Mouse (Mus musculus): ENCODE measurements around the gene Zmym2. TPM values are rescaled to one million over a fixed set of nuclear protein-coding genes. Genes with fewer than 3 reads are reported as not detected.
"Not testable (repeated sequence)": the region's sequence is repeated elsewhere in the genome, so short reads cannot be mapped to it uniquely, and the experiment has no call there.

Zmym2 gene
- polyA plus RNA-seq (2015; fragmentation: Nextera tagmentation; extraction: Ambion mirVana), result 4.3 and 4.5 TPM in 2 replicates

GRCm38 (mm10) chr14:56886594-56887513 lies at the start of gene Zmym2:
Gene Zmym2 (plus strand): TSS chr14:56886653.
- under 1% methylated on average over 23 of the region's 87 CpGs for WGBS (ENCODE audit: insufficient replicate concordance)
- Histone ChIP-seq H3K27ac (ENCODE audit: low read depth) (peak within 1 kb of the TSS; percentile 99), H3K4me3 (ENCODE audit: low read depth, low read length) (peak within 1 kb of the TSS; percentile 88), H3K9ac (replicated peaks) (peak within 1 kb of the TSS; percentile 97), H3K4me2 (ENCODE audit: low read depth, low read length) (peak within 1 kb of the TSS; percentile 89)
- peak; percentile 75 for TF ChIP-seq CTCF (IDR thresholded peaks at IDR 0.05; ENCODE audit: low read depth)
- not testable (repeated sequence) for H3K9me3 ChIP-seq (ENCODE audit: low read length); H3K4me1 ChIP-seq (ENCODE audit: insufficient read depth); H3K27me3 ChIP-seq (ENCODE audit: insufficient read depth, low read length); H3K36me3 ChIP-seq (replicated peaks; ENCODE audit: insufficient read depth, low read length)
- DNase-seq (peak; percentile 84), ATAC-seq (peak; percentile 72)

GRCm38 (mm10) chr14:56844033-56844432 lies 42.4 kb upstream of the Zmym2 start:
- Histone ChIP-seq H3K4me2 (ENCODE audit: low read depth, low read length) (no peak overlapping the region), H3K4me1 (ENCODE audit: insufficient read depth) (no peaks in the 10 kb centered on the region), H3K9me3 (ENCODE audit: low read length) (no peaks in the 10 kb centered on the region), H3K27ac (ENCODE audit: low read depth) (no peak overlapping the region), H3K4me3 (ENCODE audit: low read depth, low read length) (no peak overlapping the region), H3K27me3 (ENCODE audit: insufficient read depth, low read length) (no peaks in the 10 kb centered on the region), H3K9ac (replicated peaks) (no peak overlapping the region), H3K36me3 (replicated peaks; ENCODE audit: insufficient read depth, low read length) (no peaks in the 10 kb centered on the region)
- ATAC-seq (no peak), DNase-seq (no peak)
- 59% methylated on average over 4 of the region's 4 CpGs for WGBS (ENCODE audit: insufficient replicate concordance)
- TF ChIP-seq EP300 (IDR thresholded peaks at IDR 0.05; ENCODE audit: low read depth), result no peak
- TF ChIP-seq CTCF (IDR thresholded peaks at IDR 0.05; ENCODE audit: low read depth), result no peak

- no peak for TF ChIP-seq CTCF (IDR thresholded peaks at IDR 0.05; ENCODE audit: low read depth)
- no peak for TF ChIP-seq EP300 (IDR thresholded peaks at IDR 0.05; ENCODE audit: low read depth)
- DNase-seq, result no peak
- no peak overlapping the region for H3K27ac ChIP-seq (ENCODE audit: low read depth)
- H3K27me3 ChIP-seq (ENCODE audit: insufficient read depth, low read length), result no peaks in the 10 kb centered on the region
- no peak overlapping the region for H3K9ac ChIP-seq (replicated peaks)
- no peaks in the 10 kb centered on the region for H3K4me1 ChIP-seq (ENCODE audit: insufficient read depth)
- no peak overlapping the region for H3K4me2 ChIP-seq (ENCODE audit: low read depth, low read length)
- no peak for ATAC-seq
- no peaks in the 10 kb centered on the region for H3K9me3 ChIP-seq (ENCODE audit: low read length)
- no peaks in the 10 kb centered on the region for H3K36me3 ChIP-seq (replicated peaks; ENCODE audit: insufficient read depth, low read length)
- WGBS (ENCODE audit: insufficient replicate concordance), result 54% methylated on average over 2 of the region's 2 CpGs
- H3K4me3 ChIP-seq (ENCODE audit: low read depth, low read length), result no peak overlapping the region
These were observed 41.9 kb upstream of the Zmym2 start for GRCm38 (mm10) chr14:56844507-56844906.

GRCm38 (mm10) chr14:56848322-56848721 lies 38.1 kb upstream of the Zmym2 start:
- H3K36me3 ChIP-seq (replicated peaks; ENCODE audit: insufficient read depth, low read length), result no peaks in the 10 kb centered on the region
- no peaks in the 10 kb centered on the region for H3K27me3 ChIP-seq (ENCODE audit: insufficient read depth, low read length)
- no peaks in the 10 kb centered on the region for H3K4me1 ChIP-seq (ENCODE audit: insufficient read depth)
- no peak overlapping the region for H3K4me2 ChIP-seq (ENCODE audit: low read depth, low read length)
- 51% methylated on average over 2 of the region's 2 CpGs for WGBS (ENCODE audit: insufficient replicate concordance)
- peaks cover 5% of the 10 kb centered on the region; the same call in 1 of the 2 replicates for H3K9me3 ChIP-seq (ENCODE audit: low read length)
- TF ChIP-seq EP300 (IDR thresholded peaks at IDR 0.05; ENCODE audit: low read depth) (no peak), CTCF (IDR thresholded peaks at IDR 0.05; ENCODE audit: low read depth) (no peak)
- DNase-seq (no peak), ATAC-seq (no peak)
- no peak overlapping the region for H3K27ac ChIP-seq (ENCODE audit: low read depth)
- no peak overlapping the region for H3K9ac ChIP-seq (replicated peaks)
- no peak overlapping the region for H3K4me3 ChIP-seq (ENCODE audit: low read depth, low read length)

GRCm38 (mm10) chr14:56849681-56850080 lies 36.8 kb upstream of the Zmym2 start:
- WGBS (ENCODE audit: insufficient replicate concordance), result 48% methylated on average over 2 of the region's 2 CpGs
- H3K4me3 ChIP-seq (ENCODE audit: low read depth, low read length), result no peak overlapping the region
- no peak overlapping the region for H3K9ac ChIP-seq (replicated peaks)
- no peaks in the 10 kb centered on the region for H3K36me3 ChIP-seq (replicated peaks; ENCODE audit: insufficient read depth, low read length)
- DNase-seq (no peak), ATAC-seq (no peak)
- TF ChIP-seq EP300 (IDR thresholded peaks at IDR 0.05; ENCODE audit: low read depth) (no peak), CTCF (IDR thresholded peaks at IDR 0.05; ENCODE audit: low read depth) (no peak)
- no peak overlapping the region for H3K27ac ChIP-seq (ENCODE audit: low read depth)
- no peak overlapping the region for H3K4me2 ChIP-seq (ENCODE audit: low read depth, low read length)
- no peaks in the 10 kb centered on the region for H3K27me3 ChIP-seq (ENCODE audit: insufficient read depth, low read length)
- H3K4me1 ChIP-seq (ENCODE audit: insufficient read depth), result no peaks in the 10 kb centered on the region
- H3K9me3 ChIP-seq (ENCODE audit: low read length), result peaks cover 13% of the 10 kb centered on the region

- Histone ChIP-seq H3K27me3 (ENCODE audit: insufficient read depth, low read length) (peaks cover 22% of the 10 kb centered on the region), H3K4me3 (ENCODE audit: low read depth, low read length) (no peak overlapping the region), H3K36me3 (replicated peaks; ENCODE audit: insufficient read depth, low read length) (no peaks in the 10 kb centered on the region), H3K9ac (replicated peaks) (no peak overlapping the region), H3K4me1 (ENCODE audit: insufficient read depth) (no peaks in the 10 kb centered on the region), H3K27ac (ENCODE audit: low read depth) (no peak overlapping the region), H3K9me3 (ENCODE audit: low read length) (no peaks in the 10 kb centered on the region), H3K4me2 (ENCODE audit: low read depth, low read length) (no peak overlapping the region)
- 53% methylated on average over 8 of the region's 8 CpGs for WGBS (ENCODE audit: insufficient replicate concordance)
- ATAC-seq (no peak), DNase-seq (no peak)
- no peak for TF ChIP-seq EP300 (IDR thresholded peaks at IDR 0.05; ENCODE audit: low read depth)
- no peak for TF ChIP-seq CTCF (IDR thresholded peaks at IDR 0.05; ENCODE audit: low read depth)
These were observed 22.4 kb upstream of the Zmym2 start for GRCm38 (mm10) chr14:56864041-56864440.

Measured in liver, postnatal 0 days (tissue).